Mouse (Mus musculus) C2C12 (cell line): ENCODE data around the gene Emid1.

Experiments
- CTCF ChIP-seq: IDR thresholded peaks from one replicate; pipeline ENCODE4 v1.5.1; 2011; ENCODE audit not compliant: control insufficient read depth, insufficient read depth, insufficient read length
- MAX ChIP-seq: IDR thresholded peaks from one replicate; pipeline ENCODE4 v1.6.1; 2011; ENCODE audit warnings: mild to moderate bottlenecking, control low read depth

DNA sequence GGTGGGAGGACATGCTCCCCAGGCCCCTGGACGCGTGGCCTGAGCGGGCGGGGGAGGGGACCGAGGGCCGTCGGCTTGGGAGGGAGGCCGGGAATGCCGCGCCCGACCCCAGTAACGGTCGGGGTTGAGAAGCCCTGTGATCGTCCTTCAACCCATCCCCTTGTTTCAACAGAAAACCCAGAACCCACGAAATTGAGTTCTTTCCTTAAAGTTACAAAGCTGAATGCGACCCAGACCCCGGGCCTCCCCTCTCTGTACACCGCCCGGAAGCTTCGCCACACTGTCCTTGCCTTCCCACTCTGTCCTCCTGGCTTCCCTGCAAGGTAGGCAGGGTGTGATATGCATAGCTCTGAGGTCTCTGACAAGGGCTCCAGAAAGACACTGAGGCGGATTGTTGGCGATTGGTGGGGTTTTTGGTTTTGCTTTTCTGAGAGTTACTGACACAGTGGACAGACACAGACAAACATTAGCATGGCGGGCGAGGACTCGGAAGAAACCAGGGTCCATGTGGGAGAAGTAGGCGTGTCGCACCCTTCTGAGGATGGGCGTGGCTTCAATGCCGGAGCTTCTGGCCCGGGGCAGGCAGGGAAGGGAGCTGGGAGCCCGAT is 52.4 kb downstream of the Emid1 start:
- TF ChIP-seq CTCF (no peak), MAX (peak; percentile 86)
